Mouse (Mus musculus) bone marrow, adult 2 months (tissue): Measurements from ENCODE around the gene H2-T24. TPM values are rescaled to one million over a fixed set of nuclear protein-coding genes. Genes with fewer than 3 reads are reported as not detected.
"Not testable (repeated sequence)": the region's sequence is repeated elsewhere in the genome, so short reads cannot be mapped to it uniquely, and the experiment has no call there.

Experiments used
- H3K27ac ChIP-seq: fragments of 200-500 bp; 2 replicates; pipeline ENCODE4 v1.5.1; 2012; ENCODE audit warnings: low read depth, mild to moderate bottlenecking, control low read depth, inconsistent platforms, low read length; ENCODE audit not compliant: control insufficient read depth, poor library complexity, insufficient read depth
- H3K4me1 ChIP-seq: fragments of 200-500 bp; 2 replicates; pipeline ENCODE4 v1.6.1; 2011; ENCODE audit warnings: low read length; ENCODE audit not compliant: control insufficient read depth, insufficient read depth
- H3K4me3 ChIP-seq: fragments of 200-500 bp; replicated peaks from 2 replicates; pipeline ENCODE3; 2011; ENCODE audit warnings: mild to moderate bottlenecking, low read depth, low read length, control low read depth; ENCODE audit not compliant: control insufficient read depth
- CTCF ChIP-seq: fragments of 200-500 bp; IDR thresholded peaks from 2 replicates; pipeline ENCODE4 v1.5.1; 2011; ENCODE audit warnings: low read length, control low read depth; ENCODE audit not compliant: control insufficient read depth, insufficient read depth
- POLR2A ChIP-seq: fragments of 200-500 bp; IDR thresholded peaks from 2 replicates; pipeline ENCODE4 v1.6.1; 2011; ENCODE audit warnings: low read depth, mild to moderate bottlenecking, control low read depth, low read length, borderline replicate concordance; ENCODE audit not compliant: control insufficient read depth
- WGBS: fragments of 180-500 bp; shearing (Covaris S2); methylation state at CpG from one replicate; pipeline ENCODE4 v1.1.7; 2018; 5-methylcytosine and 5-hydroxymethylcytosine counted together
- polyA plus RNA-seq: library from polyadenylated mRNA; stranded (reverse); fragments of >200 nt; gene quantifications from 2 replicates; pipeline ENCODE4 v1.2.4, GENCODE M21; 2011; ENCODE audit warnings: low replicate concordance; ENCODE audit not compliant: missing spikeins, insufficient read depth, insufficient read length

The H2-T24 gene
- polyA plus RNA-seq, 1 experiment = 67.4 TPM

- H3K4me1 ChIP-seq = peaks cover 4% of the 10 kb centered on the region
- 86% methylated on average over 5 of the region's 5 CpGs for WGBS
Observed at GRCm38 (mm10) chr17:36017046-36017445, 3.3 kb downstream of the H2-T24 start.

GRCm38 (mm10) chr17:36014977-36015376 is 5.4 kb downstream of the H2-T24 start:
- WGBS = 87% methylated on average over 5 of the region's 5 CpGs
- no peak overlapping the region for H3K4me3 ChIP-seq
- no peak overlapping the region for H3K27ac ChIP-seq
- no peaks in the 10 kb centered on the region; the same call in 1 of the 2 replicates for H3K4me1 ChIP-seq
- TF ChIP-seq CTCF (no peak), POLR2A (no peak)

More at GRCm38 (mm10) chr17:36017046-36017445, 3.3 kb downstream of the H2-T24 start:
- TF ChIP-seq CTCF (no peak), POLR2A (no peak)
- no peak overlapping the region for H3K4me3 ChIP-seq
- no peak overlapping the region for H3K27ac ChIP-seq

GRCm38 (mm10) chr17:36004409-36004808 is 16.0 kb downstream of the H2-T24 start:
- not testable (repeated sequence) for H3K4me3 ChIP-seq, H3K4me1 ChIP-seq, H3K27ac ChIP-seq
- 51% methylated on average over 7 of the region's 7 CpGs for WGBS

- Histone ChIP-seq H3K4me3 (no peak overlapping the region), H3K27ac (no peak overlapping the region; the same call in 1 of the 2 replicates), H3K4me1 (peaks cover 9% of the 10 kb centered on the region)
- TF ChIP-seq POLR2A (no peak), CTCF (no peak)
- 80% methylated on average over 7 of the region's 7 CpGs for WGBS
Observed at GRCm38 (mm10) chr17:36003331-36003730, 17.0 kb downstream of the H2-T24 start.

- Histone ChIP-seq H3K4me3 (no peak overlapping the region), H3K4me1 (peaks cover 10% of the 10 kb centered on the region), H3K27ac (peak overlapping the region; percentile 71)
- WGBS = 46% methylated on average over 6 of the region's 6 CpGs
- no peak for TF ChIP-seq CTCF
- no peak for TF ChIP-seq POLR2A
Observed at GRCm38 (mm10) chr17:36001966-36002365, 18.4 kb downstream of the H2-T24 start.

- WGBS = 48% methylated on average over 12 of the region's 12 CpGs
- peaks cover 10% of the 10 kb centered on the region for H3K4me1 ChIP-seq
- peak overlapping the region; percentile 81 for H3K27ac ChIP-seq
- no peak overlapping the region for H3K4me3 ChIP-seq
- TF ChIP-seq POLR2A (no peak), CTCF (no peak)
Observed at GRCm38 (mm10) chr17:36001121-36001897, 19.1 kb downstream of the H2-T24 start.

- no peak overlapping the region for H3K4me3 ChIP-seq
- H3K4me1 ChIP-seq = peaks cover 9% of the 10 kb centered on the region
- 32% methylated on average over 4 of the region's 4 CpGs for WGBS
- TF ChIP-seq POLR2A (no peak), CTCF (no peak)
- H3K27ac ChIP-seq = peak overlapping the region; percentile 31
Observed at GRCm38 (mm10) chr17:36000349-36000748, 20.0 kb downstream of the H2-T24 start.

- TF ChIP-seq POLR2A (no peak), CTCF (no peak)
- WGBS = 2% methylated on average over 7 of the region's 7 CpGs
- Histone ChIP-seq H3K4me1 (peaks cover 7% of the 10 kb centered on the region), H3K4me3 (peak overlapping the region; percentile 42), H3K27ac (no peak overlapping the region)
Observed at GRCm38 (mm10) chr17:35999356-35999755, 21.0 kb downstream of the H2-T24 start.
